Mouse (Mus musculus): ENCODE data around the gene Sema5b.

Gene Sema5b

DNA sequence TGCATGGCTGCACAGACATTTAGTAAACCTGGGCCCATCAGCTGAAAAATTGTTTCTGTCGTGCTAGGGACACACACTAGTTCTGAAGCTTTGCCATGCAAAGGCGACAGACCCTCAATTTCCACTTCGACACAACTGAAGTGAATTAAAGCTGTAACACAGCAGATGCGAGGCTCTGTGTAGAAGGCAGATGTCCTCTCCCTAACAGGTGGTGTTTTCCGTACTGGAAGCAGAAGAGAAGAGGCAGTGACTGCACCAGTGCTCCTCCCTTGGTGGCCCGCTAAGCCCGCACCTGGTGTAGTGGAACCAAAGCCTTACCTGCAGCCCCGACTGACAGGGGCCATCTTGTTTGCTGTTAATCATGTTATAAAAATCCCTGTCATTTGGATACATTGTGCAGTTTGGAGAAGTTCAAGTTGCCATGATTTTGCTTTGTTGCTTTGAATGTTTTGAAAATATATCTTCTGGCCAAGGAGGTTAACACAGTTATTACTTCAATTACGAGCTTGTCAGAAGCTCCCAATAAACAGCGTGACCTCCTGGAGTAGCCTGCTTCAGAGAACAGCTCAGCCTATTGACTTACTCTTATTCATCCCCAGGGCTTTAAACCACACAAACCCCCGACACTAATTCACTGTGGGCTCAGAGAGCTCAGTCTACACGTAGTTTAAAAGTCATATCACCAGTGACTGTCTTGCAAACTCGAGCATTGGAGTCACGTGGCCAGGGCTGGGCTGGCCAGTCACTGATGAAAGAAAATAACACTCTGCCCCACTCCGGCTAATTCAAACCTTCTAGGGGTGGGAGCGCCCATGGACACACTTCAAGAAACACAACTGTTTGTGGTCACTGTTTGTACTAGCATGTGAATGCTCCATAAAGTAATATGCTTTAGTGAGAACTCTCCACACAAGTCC lies 163.1 kb downstream of the Sema5b start:
- in situ Hi-C loops (cut with MboI, MseI): no loop called here

DNA sequence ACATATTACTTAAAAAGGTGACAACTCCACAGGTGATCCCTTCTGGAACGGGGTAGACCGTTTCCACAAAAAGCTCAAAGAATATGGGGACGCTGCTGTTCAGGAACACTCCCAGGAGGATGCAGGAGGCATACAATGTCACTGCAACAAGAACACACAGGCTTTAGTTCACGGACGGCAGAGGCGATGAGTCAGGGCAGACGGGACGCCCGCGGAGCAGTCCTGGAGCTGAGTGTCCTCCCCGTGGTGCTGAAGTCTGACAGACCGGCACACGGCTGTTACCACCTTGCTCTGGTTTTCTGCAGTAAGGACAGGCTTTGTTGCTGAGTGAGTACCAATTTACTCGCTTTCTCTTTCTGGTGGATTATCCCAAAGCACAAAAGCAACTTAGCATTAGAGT lies 163.9 kb downstream of the Sema5b start:
- in situ Hi-C loops (cut with MboI, MseI): no loop called here

DNA sequence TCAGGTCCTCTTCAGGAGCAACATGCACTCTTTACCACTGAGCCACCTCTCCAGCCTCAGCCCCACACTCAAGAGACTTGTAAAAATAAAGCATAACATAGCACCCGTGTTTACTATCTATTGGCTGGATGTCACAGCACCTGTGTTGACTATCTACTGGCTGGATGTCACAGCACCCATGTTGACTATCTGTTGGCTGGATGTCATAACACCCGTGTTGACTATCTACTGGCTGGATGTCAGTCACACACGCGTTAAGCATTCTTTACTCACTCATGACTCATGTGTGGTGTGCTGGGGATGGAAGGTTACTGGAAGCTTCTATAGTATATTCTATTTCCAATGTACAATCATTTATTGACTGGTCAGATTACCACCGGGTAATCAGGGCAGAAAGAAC lies 166.1 kb downstream of the Sema5b start:
- in situ Hi-C loops (cut with MboI, MseI): no loop called here

DNA sequence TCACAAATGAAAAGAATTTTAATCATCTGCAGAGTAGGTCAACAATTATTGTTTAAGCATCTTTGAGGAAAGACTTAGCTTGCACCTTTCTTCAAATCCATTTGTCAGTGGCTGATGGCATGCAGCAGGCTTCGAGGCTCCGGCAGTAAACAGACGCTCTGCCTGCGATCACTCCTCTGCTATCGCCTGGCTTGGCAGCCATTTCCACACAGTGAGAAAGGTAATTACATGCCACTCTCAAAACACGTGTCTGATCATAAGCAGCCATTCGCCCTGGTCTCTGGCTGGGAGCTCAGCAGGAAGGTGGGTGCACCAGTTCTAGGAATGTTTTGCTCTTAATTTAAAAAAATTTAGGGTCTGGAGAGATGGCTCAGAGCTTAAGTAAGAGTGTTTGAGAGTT lies 170.1 kb downstream of the Sema5b start:
- in situ Hi-C loops (cut with MboI, MseI): no loop called here

DNA sequence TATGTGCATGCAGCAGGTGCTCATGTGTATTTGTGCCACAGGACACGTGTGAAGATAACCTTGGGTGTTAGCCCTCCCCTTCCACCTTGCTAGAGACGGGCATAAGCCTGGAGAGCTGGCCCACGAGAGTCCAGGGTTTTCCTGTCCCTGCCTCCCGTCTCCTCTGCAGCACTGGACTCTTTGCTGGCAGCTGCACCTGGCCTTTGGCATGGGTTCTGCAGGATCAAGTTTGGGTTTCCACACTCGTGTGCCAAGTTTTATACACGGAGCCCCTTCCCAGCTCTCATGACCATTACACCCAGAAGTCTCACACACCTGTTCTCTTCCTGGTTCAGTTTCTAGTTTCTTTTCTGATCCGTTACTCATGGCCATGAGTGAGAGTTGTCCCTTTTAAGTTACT lies 172.7 kb downstream of the Sema5b start:
- in situ Hi-C loops (cut with MboI, MseI): no loop called here

Measured in regulatory T cell (primary cell).